Mouse (Mus musculus) neural tube, embryonic 15.5 days (tissue): ENCODE data around the gene Unc45a. TPM values are rescaled to one million over a fixed set of nuclear protein-coding genes. Genes with fewer than 3 reads are reported as not detected.

ENCODE experiments used
- ATAC-seq: fragments of 200-750 bp; cut with Nextera tagmentation; 2 replicates; pipeline ENCODE4 v1.8.0; 2017; ENCODE audit warnings: mild to moderate bottlenecking, moderate TSS enrichment, moderate library complexity; ENCODE audit not compliant: low FRiP score
- H3K27ac ChIP-seq: fragments of 300-500 bp; sonication (generic); replicated peaks from 2 replicates; pipeline ENCODE4 v1.5.1; 2015; ENCODE audit warnings: mild to moderate bottlenecking, inconsistent platforms
- H3K27me3 ChIP-seq: fragments of 300-500 bp; sonication (generic); replicated peaks from 2 replicates; pipeline ENCODE4 v1.6.1; 2015; ENCODE audit warnings: inconsistent platforms
- H3K36me3 ChIP-seq: fragments of 300-500 bp; sonication (generic); 2 replicates; pipeline ENCODE4 v1.6.1; 2015; ENCODE audit warnings: inconsistent platforms
- H3K4me1 ChIP-seq: fragments of 300-500 bp; sonication (generic); 2 replicates; pipeline ENCODE4 v1.6.1; 2015; ENCODE audit warnings: inconsistent platforms
- H3K4me2 ChIP-seq: fragments of 300-500 bp; sonication (generic); 2 replicates; pipeline ENCODE4 v1.6.1; 2015; ENCODE audit warnings: inconsistent platforms, mild to moderate bottlenecking, moderate library complexity
- H3K4me3 ChIP-seq: fragments of 300-500 bp; sonication (generic); replicated peaks from 2 replicates; pipeline ENCODE4 v1.5.1; 2015; ENCODE audit warnings: mild to moderate bottlenecking, inconsistent platforms
- H3K9ac ChIP-seq: fragments of 300-500 bp; sonication (generic); replicated peaks from 2 replicates; pipeline ENCODE4 v1.6.1; 2015; ENCODE audit warnings: mild to moderate bottlenecking, inconsistent platforms
- H3K9me3 ChIP-seq: fragments of 300-500 bp; sonication (generic); replicated peaks from 2 replicates; pipeline ENCODE4 v1.6.1; 2016; ENCODE audit warnings: inconsistent platforms
- WGBS: fragments of 180-500 bp; shearing (Covaris S2); methylation state at CpG from one replicate; pipeline ENCODE4 v1.1.7; 2015; ENCODE audit warnings: mixed read lengths; 5-methylcytosine and 5-hydroxymethylcytosine counted together
- polyA plus RNA-seq: library from polyadenylated mRNA; unstranded; fragments of >200 nt; fragmentation: Nextera tagmentation; extraction: Ambion mirVana; gene quantifications from 2 replicates; pipeline ENCODE4 v1.2.1, GENCODE M21; 2015

The Unc45a gene
- polyA plus RNA-seq, 1 experiment from 2014 or later, result 59.0 TPM

DNA sequence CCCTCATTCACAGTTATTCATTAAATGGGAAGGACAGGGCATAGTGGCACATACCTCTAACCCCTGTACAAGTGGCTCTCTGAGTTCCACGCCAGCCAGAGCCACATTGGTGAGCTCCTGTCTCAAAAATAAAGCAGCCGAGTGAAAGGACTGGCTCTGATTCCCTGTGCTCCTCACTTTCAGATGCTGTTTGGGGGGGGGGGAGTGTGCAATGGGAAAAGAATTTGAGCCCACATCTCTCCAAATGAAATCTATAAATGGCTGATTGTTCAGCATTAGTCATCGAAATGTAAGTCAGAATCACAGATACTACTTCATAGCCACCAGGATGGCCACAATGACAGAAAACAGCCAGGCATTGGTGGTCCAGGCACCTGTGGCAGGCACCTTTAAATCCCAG lies 43.8 kb downstream of the Unc45a start:
- 87% methylated on average over 3 of the region's 3 CpGs for WGBS
- Histone ChIP-seq H3K27me3 (no peaks in the 10 kb centered on the region), H3K4me1 (peaks cover 8% of the 10 kb centered on the region), H3K9ac (no peak overlapping the region), H3K36me3 (peaks cover 2% of the 10 kb centered on the region; the same call in 1 of the 2 replicates), H3K9me3 (no peaks in the 10 kb centered on the region), H3K4me2 (no peak overlapping the region), H3K4me3 (no peak overlapping the region), H3K27ac (no peak overlapping the region)
- ATAC-seq, result no peak

DNA sequence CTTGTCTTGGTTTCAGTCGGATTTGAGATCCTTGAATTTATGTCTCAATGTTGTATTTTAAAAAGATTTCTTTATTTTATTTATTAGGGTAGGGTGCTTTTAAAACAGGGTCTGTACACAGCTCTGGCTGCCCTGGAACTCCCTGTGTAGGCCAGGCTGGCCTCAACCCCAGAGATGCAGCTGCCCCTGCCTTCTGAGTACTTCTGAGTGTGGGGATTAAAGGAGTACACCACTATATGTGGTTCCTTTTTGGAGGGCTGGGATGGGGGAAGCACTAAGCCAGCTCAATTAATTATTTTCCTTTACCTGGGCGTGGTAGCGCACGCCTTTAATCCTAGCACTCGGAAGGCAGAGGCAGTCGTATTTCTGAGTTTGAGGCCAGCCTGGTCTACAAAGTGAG lies 44.3 kb downstream of the Unc45a start:
- ATAC-seq, result no peak
- Histone ChIP-seq H3K4me2 (peak overlapping the region; percentile 13; the same call in 1 of the 2 replicates), H3K27ac (no peak overlapping the region), H3K4me3 (no peak overlapping the region), H3K9me3 (no peaks in the 10 kb centered on the region), H3K27me3 (no peaks in the 10 kb centered on the region), H3K4me1 (peaks cover 8% of the 10 kb centered on the region), H3K36me3 (peaks cover 7% of the 10 kb centered on the region; the same call in 1 of the 2 replicates), H3K9ac (no peak overlapping the region)
- 96% methylated on average over 6 of the region's 6 CpGs for WGBS

DNA sequence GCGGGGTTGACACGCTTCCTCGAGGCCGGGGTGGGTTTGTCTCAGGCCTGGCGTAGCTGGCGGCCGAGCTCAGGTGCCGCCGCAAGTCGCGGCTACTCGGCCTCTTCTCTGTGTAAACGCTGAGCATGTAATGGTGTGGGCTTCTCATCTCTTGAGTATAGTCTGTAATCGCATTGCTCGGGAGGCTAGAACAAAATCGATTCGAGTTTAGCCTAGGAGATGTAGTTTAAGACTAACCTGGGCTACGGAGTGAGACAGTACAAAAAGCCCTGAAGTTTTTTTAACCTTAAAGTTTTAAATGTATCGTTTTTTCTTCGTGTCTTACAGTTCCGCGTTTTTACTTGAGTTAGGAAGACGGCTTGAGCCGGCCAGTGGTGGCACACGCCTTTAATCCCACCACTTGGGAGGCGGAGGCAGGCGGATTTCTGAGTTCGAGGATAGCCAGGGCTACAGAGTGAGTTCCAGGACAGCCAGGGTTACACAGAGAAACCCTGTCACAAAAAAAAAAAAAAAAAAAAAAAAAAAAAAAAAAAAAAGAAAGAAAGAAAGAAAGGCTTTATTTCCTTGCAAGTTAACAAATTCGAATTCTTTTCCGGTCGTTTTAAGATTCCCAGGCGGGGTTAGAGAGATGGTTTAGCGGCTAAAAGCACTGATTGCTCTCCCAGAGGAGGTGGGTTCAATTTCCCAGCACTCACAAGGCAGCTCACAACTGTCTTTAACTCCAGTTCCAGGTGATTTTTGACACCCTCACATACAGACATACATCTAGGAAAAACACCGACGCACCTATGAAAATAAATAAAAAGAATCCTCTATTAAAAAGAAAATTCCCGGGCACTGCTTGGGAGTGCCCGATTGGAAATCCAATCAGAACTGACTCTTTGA lies 45.8 kb downstream of the Unc45a start:
- peaks cover 8% of the 10 kb centered on the region for H3K4me1 ChIP-seq
- H3K4me3 ChIP-seq, result peak overlapping the region; percentile 62
- H3K27me3 ChIP-seq, result no peaks in the 10 kb centered on the region
- H3K9ac ChIP-seq, result peak overlapping the region; percentile 47
- WGBS, result 9% methylated on average over 37 of the region's 37 CpGs
- no peaks in the 10 kb centered on the region for H3K9me3 ChIP-seq
- peaks cover 19% of the 10 kb centered on the region for H3K36me3 ChIP-seq
- peak overlapping the region; percentile 42 for H3K27ac ChIP-seq
- ATAC-seq, result peak; percentile 66; the same call in 1 of the 2 replicates
- H3K4me2 ChIP-seq, result peak overlapping the region; percentile 93

DNA sequence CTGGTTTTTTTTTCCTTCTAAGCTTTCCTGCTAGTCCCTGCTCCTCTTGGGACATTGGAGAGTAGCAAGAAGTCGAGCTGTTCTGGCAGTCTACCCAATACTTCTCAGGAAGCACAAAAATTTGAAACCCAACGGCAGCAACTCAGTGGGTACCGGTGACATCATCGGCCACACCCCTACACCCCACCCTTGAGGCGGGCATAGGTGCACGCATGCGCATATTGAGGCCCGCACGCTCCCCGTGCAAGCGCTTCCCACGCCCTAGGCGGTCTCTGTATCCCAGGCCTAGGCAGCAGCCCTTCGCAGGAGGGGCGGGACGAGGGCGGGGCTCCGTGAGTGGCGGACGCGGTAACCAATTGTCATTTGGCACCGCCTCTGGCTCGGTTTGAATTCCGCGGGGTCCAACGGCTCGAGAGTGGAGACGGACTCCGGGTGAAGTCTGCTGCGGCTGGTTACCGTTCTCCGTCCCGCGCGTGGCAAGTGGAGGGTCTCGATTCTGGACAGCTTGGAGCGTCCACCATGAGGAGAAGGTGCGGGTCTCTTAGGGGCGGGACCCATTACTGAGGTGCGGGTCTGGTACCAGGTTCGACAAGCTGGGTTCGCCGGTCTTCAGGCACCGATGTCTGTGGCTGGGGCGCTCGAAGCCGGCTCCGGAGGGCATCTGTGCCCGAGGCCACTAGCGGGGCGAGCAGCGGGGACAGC lies 46.6 kb downstream of the Unc45a start, which contains the start of gene Prc1:
Prc1 (plus strand) TSS at position 389 of the 702 bp plus-strand sequence.
- Histone ChIP-seq H3K9me3 (no peaks in the 10 kb centered on the region), H3K36me3 (peaks cover 24% of the 10 kb centered on the region), H3K27me3 (no peaks in the 10 kb centered on the region), H3K9ac (peak within 1 kb of the TSS; percentile 47), H3K4me3 (peak within 1 kb of the TSS; percentile 62), H3K4me2 (peak within 1 kb of the TSS; percentile 93), H3K27ac (peak within 1 kb of the TSS; percentile 72), H3K4me1 (peaks cover 8% of the 10 kb centered on the region)
- ATAC-seq, result peak; percentile 99
- under 1% methylated on average over 52 of the region's 52 CpGs for WGBS

DNA sequence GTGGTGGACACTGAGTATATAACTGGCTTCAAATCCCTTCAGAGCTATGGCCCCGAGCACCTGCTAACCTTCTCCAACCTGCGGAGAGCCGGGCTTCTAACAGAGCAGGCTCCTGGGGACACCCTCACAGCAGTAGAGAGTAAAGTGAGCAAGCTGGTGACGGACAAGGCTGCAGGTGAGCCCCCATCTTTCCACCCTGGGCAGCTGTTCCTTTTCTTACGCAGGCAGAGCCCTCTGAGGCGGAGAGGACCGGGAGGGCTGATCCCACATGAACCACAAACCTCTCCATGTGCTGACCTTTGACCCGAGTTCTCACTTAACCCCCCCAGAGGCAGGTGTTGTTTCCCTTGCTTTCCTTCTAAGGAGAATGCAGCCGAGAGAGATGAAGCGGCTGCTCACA lies 53.1 kb downstream of the Unc45a start:
- Histone ChIP-seq H3K9me3 (no peaks in the 10 kb centered on the region), H3K27me3 (no peaks in the 10 kb centered on the region), H3K4me3 (no peak overlapping the region), H3K4me2 (no peak overlapping the region), H3K27ac (no peak overlapping the region), H3K4me1 (no peaks in the 10 kb centered on the region), H3K9ac (no peak overlapping the region), H3K36me3 (peaks cover 84% of the 10 kb centered on the region)
- 88% methylated on average over 10 of the region's 10 CpGs for WGBS
- no peak for ATAC-seq

DNA sequence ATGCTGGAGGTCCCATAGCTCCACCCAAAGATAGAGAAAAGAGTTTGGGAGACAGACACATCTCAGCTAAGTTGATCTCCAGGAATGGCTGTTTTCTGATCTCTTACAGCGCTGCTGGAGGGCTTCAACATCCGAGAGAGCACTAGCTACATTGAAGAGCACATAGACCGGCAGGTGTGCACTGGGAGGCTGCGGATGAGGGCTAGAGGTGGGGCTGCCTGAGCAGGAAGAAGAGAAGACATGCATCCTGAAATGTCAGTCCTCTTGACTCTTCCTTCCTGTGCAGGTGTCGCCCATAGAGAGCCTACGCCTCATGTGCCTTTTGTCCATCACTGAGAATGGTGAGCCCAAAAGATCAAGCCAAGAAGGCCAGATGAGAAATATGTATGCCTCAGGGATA lies 55.1 kb downstream of the Unc45a start:
- 95% methylated on average over 6 of the region's 6 CpGs for WGBS
- H3K36me3 ChIP-seq, result peaks cover 86% of the 10 kb centered on the region
- no peak overlapping the region for H3K27ac ChIP-seq

DNA sequence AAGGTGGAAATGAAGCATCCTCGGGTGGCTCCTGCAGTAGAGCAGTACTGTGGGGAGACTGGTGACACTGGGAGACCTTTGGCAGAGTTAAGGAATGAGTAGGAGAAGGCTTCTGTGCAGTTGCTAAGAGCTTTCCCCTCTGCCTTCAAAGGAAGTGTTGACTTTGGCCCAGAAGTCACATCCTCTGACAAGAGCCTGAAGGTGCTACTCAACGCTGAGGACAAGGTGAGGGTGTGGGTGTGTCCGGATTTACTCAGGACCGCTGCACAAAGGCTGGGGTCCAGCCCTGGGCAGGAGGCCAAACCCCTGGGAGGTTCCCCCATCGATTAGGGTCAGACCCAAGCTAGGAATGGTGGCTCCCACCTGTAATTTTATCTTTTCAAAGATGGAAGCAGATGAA lies 56.4 kb downstream of the Unc45a start:
- over 99% methylated on average over 5 of the region's 5 CpGs for WGBS
- no peaks in the 10 kb centered on the region for H3K4me1 ChIP-seq

More for the DNA sequence above, 55.1 kb downstream of the Unc45a start:
- no peak for ATAC-seq
- Histone ChIP-seq H3K4me3 (no peak overlapping the region), H3K9ac (no peak overlapping the region), H3K4me1 (no peaks in the 10 kb centered on the region), H3K9me3 (no peaks in the 10 kb centered on the region), H3K4me2 (no peak overlapping the region), H3K27me3 (no peaks in the 10 kb centered on the region)

DNA sequence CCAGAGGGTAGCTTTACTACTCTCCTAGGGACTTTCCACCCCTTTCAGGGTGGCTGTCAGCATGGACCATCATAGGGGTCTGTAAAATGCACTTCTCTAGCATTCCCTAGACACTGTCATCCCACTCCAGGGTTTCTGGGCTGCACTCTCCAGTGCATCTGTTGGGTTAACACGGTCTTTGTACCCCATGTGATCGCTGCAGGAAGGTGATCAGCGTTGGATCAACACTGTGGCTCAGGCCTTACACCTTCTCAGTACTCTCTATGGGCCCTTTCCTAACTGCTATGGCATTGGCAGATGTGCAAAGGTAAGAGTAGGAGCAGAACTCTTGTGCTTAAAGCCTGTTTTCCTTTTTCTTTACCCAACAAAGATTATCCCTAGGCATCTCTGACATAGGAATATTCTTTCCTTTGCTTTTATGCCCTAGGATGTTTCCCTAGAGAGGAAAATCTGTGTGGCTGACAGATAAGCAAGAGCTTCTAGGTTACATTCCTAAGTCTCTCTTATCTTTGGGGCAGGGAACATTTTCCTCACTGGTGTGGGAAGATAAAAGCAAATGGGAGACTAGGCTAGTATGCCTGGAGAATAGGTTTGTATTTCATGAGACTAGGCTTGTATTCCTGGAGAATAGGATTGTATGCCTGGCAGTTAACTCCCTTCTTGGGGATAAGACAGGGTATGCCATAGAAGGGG lies 57.4 kb downstream of the Unc45a start:
- H3K36me3 ChIP-seq, result peaks cover 92% of the 10 kb centered on the region
- ATAC-seq, result no peak
- no peaks in the 10 kb centered on the region for H3K4me1 ChIP-seq
- no peaks in the 10 kb centered on the region for H3K27me3 ChIP-seq
- WGBS, result 97% methylated on average over 3 of the region's 3 CpGs
- no peak overlapping the region for H3K4me3 ChIP-seq
- H3K9ac ChIP-seq, result no peak overlapping the region
- H3K9me3 ChIP-seq, result no peaks in the 10 kb centered on the region
- no peak overlapping the region for H3K4me2 ChIP-seq
- no peak overlapping the region for H3K27ac ChIP-seq

More for the DNA sequence above, 56.4 kb downstream of the Unc45a start:
- Histone ChIP-seq H3K9ac (no peak overlapping the region), H3K27ac (no peak overlapping the region), H3K36me3 (peaks cover 88% of the 10 kb centered on the region), H3K4me3 (no peak overlapping the region), H3K27me3 (no peaks in the 10 kb centered on the region), H3K9me3 (no peaks in the 10 kb centered on the region), H3K4me2 (no peak overlapping the region)
- no peak for ATAC-seq

DNA sequence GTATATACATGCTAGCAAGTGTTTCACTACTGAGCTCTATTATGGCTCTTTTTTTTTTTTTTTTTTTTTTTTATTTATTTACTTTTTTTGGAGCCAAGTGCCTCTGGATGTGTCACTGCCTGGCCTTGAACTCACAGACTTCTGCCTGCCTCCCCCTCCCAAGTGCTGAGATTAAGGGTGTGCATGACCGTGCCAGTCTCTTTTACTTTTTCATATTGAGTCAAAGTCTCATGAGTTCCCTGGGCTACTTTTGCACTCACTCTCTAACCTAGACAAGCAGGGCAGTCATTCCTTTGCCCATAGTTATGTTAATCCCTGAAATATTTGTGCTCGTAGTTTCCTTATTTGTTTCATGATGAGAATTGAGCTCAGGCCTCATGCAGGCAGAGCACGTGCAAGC lies 59.2 kb downstream of the Unc45a start:
- H3K4me1 ChIP-seq, result no peaks in the 10 kb centered on the region
- H3K27me3 ChIP-seq, result no peaks in the 10 kb centered on the region
- H3K4me2 ChIP-seq, result no peak overlapping the region
- H3K36me3 ChIP-seq, result peaks cover 92% of the 10 kb centered on the region
- H3K9ac ChIP-seq, result no peak overlapping the region
- no peaks in the 10 kb centered on the region for H3K9me3 ChIP-seq
- H3K4me3 ChIP-seq, result no peak overlapping the region
- no peak for ATAC-seq
- WGBS, result 91% methylated on average over 3 of the region's 3 CpGs
- no peak overlapping the region for H3K27ac ChIP-seq

DNA sequence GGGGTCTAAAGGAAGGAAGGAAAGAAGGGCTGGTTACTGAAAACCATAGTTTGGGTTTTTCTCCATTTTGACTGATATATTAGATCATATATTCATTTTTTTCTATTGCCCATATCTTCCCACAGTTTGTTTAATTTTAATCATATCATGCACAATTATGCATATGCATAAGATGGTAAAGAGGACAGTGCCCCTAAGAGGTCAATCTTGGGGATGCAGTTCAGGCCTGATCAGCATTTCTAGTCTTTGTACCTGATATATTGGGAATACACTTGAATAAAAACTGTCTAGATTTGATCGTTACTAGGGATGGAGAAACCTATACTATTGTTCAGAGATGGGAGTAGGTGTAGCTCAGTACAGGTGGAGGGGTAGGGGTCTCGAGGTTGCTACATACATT lies 59.8 kb downstream of the Unc45a start:
- H3K36me3 ChIP-seq, result peaks cover 92% of the 10 kb centered on the region
- no peak for ATAC-seq
- no peaks in the 10 kb centered on the region for H3K9me3 ChIP-seq
- no peaks in the 10 kb centered on the region for H3K4me1 ChIP-seq
- H3K9ac ChIP-seq, result no peak overlapping the region
- H3K4me3 ChIP-seq, result no peak overlapping the region
- H3K27ac ChIP-seq, result no peak overlapping the region
- WGBS, result 95% methylated on average over 2 of the region's 2 CpGs
- no peaks in the 10 kb centered on the region for H3K27me3 ChIP-seq
- H3K4me2 ChIP-seq, result no peak overlapping the region

DNA sequence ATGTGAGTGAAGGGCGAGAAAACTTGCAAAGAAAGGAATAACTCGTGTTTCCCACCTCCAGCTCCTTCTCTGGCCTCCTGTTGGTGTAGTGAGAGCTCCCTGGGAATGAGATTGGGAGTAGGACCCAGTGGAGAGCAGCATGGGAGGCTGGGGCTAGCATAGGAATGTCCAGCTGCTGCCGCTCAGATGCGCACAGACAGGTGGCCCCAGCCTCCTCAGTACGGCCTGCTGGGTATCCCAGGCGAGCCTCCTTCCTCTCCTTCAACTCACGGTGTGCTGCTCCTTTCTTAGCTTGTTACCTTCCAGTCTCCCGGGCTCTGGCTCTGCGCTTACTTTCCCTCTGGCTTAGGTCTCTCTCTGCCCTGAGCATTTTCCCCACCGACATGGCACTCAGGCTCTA lies 60.8 kb downstream of the Unc45a start:
- WGBS, result 87% methylated on average over 10 of the region's 10 CpGs
- H3K4me3 ChIP-seq, result no peak overlapping the region
- no peak for ATAC-seq
- H3K27ac ChIP-seq, result no peak overlapping the region
- no peaks in the 10 kb centered on the region for H3K27me3 ChIP-seq
- no peak overlapping the region for H3K9ac ChIP-seq
- H3K9me3 ChIP-seq, result no peaks in the 10 kb centered on the region; the same call in 1 of the 2 replicates
- H3K4me2 ChIP-seq, result no peak overlapping the region
- H3K4me1 ChIP-seq, result no peaks in the 10 kb centered on the region
- H3K36me3 ChIP-seq, result peaks cover 91% of the 10 kb centered on the region
